Mouse (Mus musculus) G1E (cell line): ENCODE measurements around the gene Isg20. TPM values are rescaled to one million over a fixed set of nuclear protein-coding genes. Genes with fewer than 3 reads are reported as not detected.

Experiments used
- ATAC-seq: 2 replicates; pipeline ENCODE4 v1.8.0; 2016; ENCODE audit warnings: mild to moderate bottlenecking; ENCODE audit not compliant: insufficient number of reproducible peaks, poor library complexity, low FRiP score, severe bottlenecking; ENCODE audit errors: extremely low read depth
- DNase-seq: peaks from one replicate; pipeline ENCODE4 v3.0.0; 2012; ENCODE audit warnings: low spot score
- H3K27me3 ChIP-seq: 2 replicates; pipeline ENCODE4 v1.6.1; 2012; ENCODE audit warnings: mild to moderate bottlenecking, low read length, inconsistent platforms; ENCODE audit not compliant: insufficient read depth
- H3K36me3 ChIP-seq: replicated peaks from 2 replicates; pipeline ENCODE3; 2012; ENCODE audit warnings: mild to moderate bottlenecking, inconsistent platforms
- H3K4me1 ChIP-seq: 2 replicates; pipeline ENCODE4 v1.6.1; 2012; ENCODE audit warnings: low read depth, low read length, inconsistent platforms, mixed read lengths; ENCODE audit not compliant: insufficient read depth
- H3K4me3 ChIP-seq: 2 replicates; pipeline ENCODE4 v1.5.1; 2012; ENCODE audit warnings: low read depth, mild to moderate bottlenecking, inconsistent platforms, low read length, moderate library complexity, mixed read lengths
- H3K9me3 ChIP-seq: replicated peaks from 2 replicates; pipeline ENCODE4 v1.6.1; 2012; ENCODE audit warnings: inconsistent platforms
- CTCF ChIP-seq: IDR thresholded peaks from 2 replicates; pipeline ENCODE4 v1.5.1; 2012; ENCODE audit warnings: low read depth, low read length, inconsistent platforms, mixed read lengths
- GATA1 ChIP-seq: IDR thresholded peaks from 2 replicates; pipeline ENCODE4 v1.6.1; 2012; ENCODE audit warnings: borderline replicate concordance, low read length, inconsistent platforms, mixed read lengths
- GATA2 ChIP-seq: IDR thresholded peaks from 2 replicates; pipeline ENCODE4 v1.6.1; 2012; ENCODE audit warnings: low read depth, low read length, inconsistent platforms, borderline replicate concordance
- POLR2AphosphoS5 ChIP-seq: IDR thresholded peaks from 2 replicates; pipeline ENCODE4 v1.6.1; 2012; ENCODE audit warnings: low read depth, low read length, inconsistent platforms; ENCODE audit not compliant: insufficient replicate concordance
- TAL1 ChIP-seq: conservative IDR thresholded peaks from 2 replicates; pipeline ENCODE4 v1.6.1; 2012; ENCODE audit warnings: low read depth, low read length, inconsistent platforms, mixed read lengths
- polyA plus RNA-seq: library from polyadenylated mRNA; stranded (reverse); fragments of >175 nt; gene quantifications from 2 replicates; pipeline ENCODE4 v1.2.3, GENCODE M21; 2012
- total RNA-seq, 2 experiments: library from RNA; stranded (forward) in 1 of 2; stranded (reverse) in 1 of 2; fragments of 200-1000 nt in 1 of 2; fragments of >200 nt in 1 of 2; fragmentation: Nextera tagmentation in 1 of 2; gene quantifications; 2 replicates each; pipeline ENCODE4 v1.2.3; 2014 to 2017

Gene Isg20
- total RNA-seq (2014; fragmentation: Nextera tagmentation) (1.9 and 42.7 TPM in 2 replicates), total RNA-seq (2017) (1.1 and 2.1 TPM in 2 replicates), polyA plus RNA-seq (0.59 and 0.70 TPM in 2 replicates)

DNA sequence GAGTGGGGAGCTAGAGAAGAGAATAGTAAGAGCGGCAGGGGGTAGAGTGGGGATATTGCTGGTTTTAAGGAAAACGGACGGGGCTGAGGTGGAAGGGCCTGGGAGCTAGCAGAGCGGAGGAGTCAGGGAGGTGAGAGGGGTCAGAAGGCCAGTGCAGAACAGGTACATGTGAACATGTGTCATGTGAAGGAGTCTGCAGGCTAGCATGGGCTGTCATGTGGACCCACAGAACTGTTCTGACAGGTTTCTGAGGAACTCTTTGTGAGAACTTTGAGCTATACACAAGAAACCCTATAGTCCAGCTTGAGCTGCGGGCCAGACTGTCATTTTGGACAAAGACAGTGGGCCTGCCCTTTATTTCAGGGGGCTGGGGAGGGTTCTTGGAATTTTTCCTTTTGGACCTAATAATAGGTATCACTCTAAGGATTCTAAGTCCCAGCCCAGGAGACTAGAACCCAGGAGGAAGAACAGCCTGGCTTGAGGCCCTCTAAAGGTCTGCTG, at the start of gene Isg20:
TSS of gene Isg20 (plus strand) at position 451 of the 501 bp plus-strand sequence.
- no peak for DNase-seq
- H3K9me3 ChIP-seq: no peaks in the 10 kb centered on the region
- H3K27me3 ChIP-seq: peaks cover 21% of the 10 kb centered on the region; the same call in 1 of the 2 replicates
- peaks cover 41% of the 10 kb centered on the region for H3K4me1 ChIP-seq
- TF ChIP-seq GATA1: no peak
- TF ChIP-seq GATA2: no peak
- TF ChIP-seq TAL1: no peak
- TF ChIP-seq CTCF: no peak
- no peak for TF ChIP-seq POLR2AphosphoS5
- H3K36me3 ChIP-seq: peaks cover 48% of the 10 kb centered on the region
- no peak for ATAC-seq
- peak within 1 kb of the TSS; percentile 70 for H3K4me3 ChIP-seq

DNA sequence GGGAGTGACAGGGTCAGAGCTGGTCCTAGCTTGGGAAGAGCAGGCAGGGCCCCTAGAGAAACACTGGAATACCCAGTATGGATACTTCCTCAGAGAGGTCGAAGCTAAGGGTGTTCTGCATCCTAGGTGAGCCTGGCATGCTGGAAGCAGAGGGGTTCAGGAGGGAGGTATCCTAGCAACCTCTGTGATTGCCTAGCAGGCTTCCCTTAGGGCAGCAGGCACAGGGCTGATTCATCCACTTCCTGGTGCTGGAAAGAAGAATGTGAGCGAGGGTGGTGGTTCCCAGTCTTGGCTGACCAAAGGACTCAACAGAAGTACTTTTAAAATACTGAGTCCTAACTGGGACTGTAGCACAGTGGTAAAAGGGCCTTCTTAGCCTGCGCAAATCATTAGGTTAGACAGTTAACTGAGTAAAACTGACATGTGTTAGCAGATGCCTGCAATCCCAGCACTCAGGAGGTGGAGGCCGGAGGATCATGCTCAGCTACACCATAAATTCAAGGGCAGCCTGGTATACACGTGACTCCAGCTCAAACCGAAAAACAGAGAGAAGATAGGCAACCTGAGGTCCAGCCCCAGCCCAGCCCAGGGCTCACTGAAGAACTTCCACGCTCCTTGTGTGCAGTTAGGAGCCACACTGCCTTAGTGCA, 49.3 kb upstream of the Isg20 start:
- Histone ChIP-seq H3K36me3 (no peaks in the 10 kb centered on the region), H3K9me3 (no peaks in the 10 kb centered on the region), H3K4me1 (peaks cover 21% of the 10 kb centered on the region), H3K27me3 (peaks cover 44% of the 10 kb centered on the region), H3K4me3 (no peak overlapping the region)
- ATAC-seq (peak; percentile 22; the same call in 1 of the 2 replicates), DNase-seq (no peak)
- TF ChIP-seq POLR2AphosphoS5: no peak
- TF ChIP-seq GATA1: no peak
- no peak for TF ChIP-seq GATA2
- TF ChIP-seq CTCF: no peak
- no peak for TF ChIP-seq TAL1

DNA sequence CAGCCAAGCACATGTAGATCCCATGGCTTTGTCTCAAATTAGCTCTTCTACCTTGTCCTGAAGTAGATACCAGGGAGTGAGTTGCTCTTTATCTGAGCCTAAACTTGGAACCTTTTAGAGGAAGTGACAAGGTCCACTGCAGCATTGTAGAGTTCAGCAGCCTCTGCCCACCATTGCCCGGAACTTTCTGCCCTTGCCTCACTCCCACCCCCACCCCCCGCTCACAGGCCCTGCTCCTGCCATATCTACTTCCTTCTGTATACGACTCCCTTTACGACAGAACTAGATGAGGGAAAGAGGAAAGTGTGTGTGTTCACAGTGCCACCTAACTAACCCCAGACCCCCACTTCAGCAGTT, 48.8 kb upstream of the Isg20 start:
- ATAC-seq (no peak), DNase-seq (no peak)
- peaks cover 44% of the 10 kb centered on the region for H3K27me3 ChIP-seq
- H3K4me1 ChIP-seq: peaks cover 21% of the 10 kb centered on the region
- no peak overlapping the region for H3K4me3 ChIP-seq
- H3K36me3 ChIP-seq: no peaks in the 10 kb centered on the region
- TF ChIP-seq GATA2 (no peak), GATA1 (no peak), POLR2AphosphoS5 (no peak), TAL1 (no peak), CTCF (no peak)
- H3K9me3 ChIP-seq: no peaks in the 10 kb centered on the region

DNA sequence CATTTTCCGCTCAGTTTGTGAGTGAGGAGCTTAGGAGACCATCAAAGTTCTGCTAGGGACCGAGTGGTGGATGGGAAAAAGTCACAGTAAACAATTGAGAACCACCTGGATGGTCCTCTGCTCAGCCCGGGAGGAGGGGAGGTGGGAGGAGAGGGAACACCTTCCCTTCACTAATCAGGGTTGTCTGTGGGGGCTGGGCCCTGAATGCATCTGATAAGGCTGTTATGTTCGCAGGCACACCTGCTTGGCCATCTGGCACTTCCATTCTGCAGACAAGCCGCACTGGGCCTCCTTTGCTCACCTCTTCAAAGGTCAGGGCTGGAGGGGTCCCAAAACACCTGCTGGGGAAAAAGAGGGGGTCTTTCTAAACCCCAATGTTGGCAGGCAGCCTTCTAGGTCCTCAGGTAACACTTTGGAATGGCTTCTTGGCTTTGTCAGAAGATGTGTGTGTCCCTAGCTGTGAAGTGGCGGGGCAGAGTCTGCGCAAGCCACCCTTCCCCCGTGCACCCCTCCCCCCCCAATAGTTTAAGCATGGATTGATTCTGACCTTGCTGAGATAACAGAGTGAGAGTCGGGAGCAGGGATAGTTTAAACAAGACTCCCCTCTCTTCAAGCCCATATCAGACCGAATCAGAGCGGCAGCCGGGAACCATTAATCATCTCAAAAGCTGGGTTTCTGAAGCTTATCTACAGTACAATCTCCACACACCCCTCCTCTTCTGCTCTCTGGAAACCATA, 47.8 kb upstream of the Isg20 start:
- DNase-seq: no peak
- ATAC-seq: no peak
- H3K36me3 ChIP-seq: no peaks in the 10 kb centered on the region
- peaks cover 21% of the 10 kb centered on the region for H3K4me1 ChIP-seq
- H3K4me3 ChIP-seq: no peak overlapping the region
- no peaks in the 10 kb centered on the region for H3K9me3 ChIP-seq
- peaks cover 44% of the 10 kb centered on the region for H3K27me3 ChIP-seq
- no peak for TF ChIP-seq GATA1
- TF ChIP-seq CTCF: no peak
- no peak for TF ChIP-seq TAL1
- TF ChIP-seq GATA2: no peak
- TF ChIP-seq POLR2AphosphoS5: no peak

DNA sequence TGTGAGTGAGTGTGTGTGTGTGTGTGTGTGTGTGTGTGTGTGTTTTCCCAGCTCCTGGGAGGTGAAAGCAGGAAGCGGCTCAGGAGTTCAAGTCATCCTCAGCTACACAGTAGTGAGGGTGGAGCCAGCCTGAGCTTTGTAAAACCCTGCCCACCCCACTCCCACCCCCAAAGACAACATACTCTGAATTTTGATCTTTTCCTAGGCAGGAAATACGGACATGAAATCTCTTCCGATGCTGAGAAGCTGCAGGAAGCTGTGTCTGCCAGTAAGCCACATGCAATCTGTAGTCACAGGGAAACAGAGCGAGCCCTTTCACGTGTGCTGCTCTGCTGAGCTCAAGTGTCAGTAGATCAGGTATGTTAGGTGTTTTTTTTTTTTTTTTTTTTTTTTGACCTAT, 44.5 kb upstream of the Isg20 start:
- DNase-seq (no peak), ATAC-seq (no peak)
- Histone ChIP-seq H3K27me3 (peaks cover 34% of the 10 kb centered on the region), H3K9me3 (no peaks in the 10 kb centered on the region), H3K4me3 (no peak overlapping the region), H3K4me1 (peaks cover 23% of the 10 kb centered on the region), H3K36me3 (no peaks in the 10 kb centered on the region)
- TF ChIP-seq GATA2 (no peak), POLR2AphosphoS5 (no peak)

DNA sequence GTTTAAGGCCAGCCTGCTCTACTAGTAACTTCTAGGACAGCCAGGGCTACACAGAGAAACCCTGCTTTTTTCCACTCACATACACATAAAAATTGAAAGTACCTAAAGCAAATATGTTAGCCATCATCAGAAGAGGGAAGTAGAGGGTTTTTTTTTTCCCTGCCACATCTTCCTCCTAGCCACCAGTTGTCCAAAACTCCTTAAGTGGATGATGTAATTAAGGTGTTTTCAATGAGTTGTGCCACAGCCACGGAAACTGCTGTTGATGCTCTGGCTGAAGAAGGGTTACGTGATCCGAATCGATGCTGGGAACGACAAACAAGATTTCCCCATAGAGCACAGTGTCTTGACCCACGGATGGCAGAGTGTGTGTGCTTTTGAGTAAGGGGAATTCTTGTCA, 40.9 kb upstream of the Isg20 start:
- Histone ChIP-seq H3K4me3 (no peak overlapping the region), H3K36me3 (no peaks in the 10 kb centered on the region), H3K4me1 (0 out of 2 replicates have a peak, but pooled peaks cover 2% of the 10 kb centered on the region), H3K9me3 (no peaks in the 10 kb centered on the region), H3K27me3 (peaks cover 19% of the 10 kb centered on the region)
- TF ChIP-seq GATA1 (no peak), POLR2AphosphoS5 (no peak), CTCF (no peak), TAL1 (no peak), GATA2 (no peak)
- DNase-seq (no peak), ATAC-seq (no peak)
